Mouse (Mus musculus): ENCODE measurements at regions not wholly inside any gene's neighbourhood (a gene's known extent, or its start where the extent isn't known, plus 50 kb on each side); places are given as distances from the start of the nearest gene placed in this dataset.

- TF ChIP-seq CTCF (IDR thresholded peaks at IDR 0.05), result no peak
- TF ChIP-seq EP300 (IDR thresholded peaks at IDR 0.05), result no peak
Observed at GRCm38 (mm10) chr2:45511791-45512190, 394.6 kb upstream of the Zeb2 start.

Data from lung, postnatal 0 days (tissue).